Comparison of ENCODE assay signal across 8 mouse cellular contexts in the genomic region with DNA sequence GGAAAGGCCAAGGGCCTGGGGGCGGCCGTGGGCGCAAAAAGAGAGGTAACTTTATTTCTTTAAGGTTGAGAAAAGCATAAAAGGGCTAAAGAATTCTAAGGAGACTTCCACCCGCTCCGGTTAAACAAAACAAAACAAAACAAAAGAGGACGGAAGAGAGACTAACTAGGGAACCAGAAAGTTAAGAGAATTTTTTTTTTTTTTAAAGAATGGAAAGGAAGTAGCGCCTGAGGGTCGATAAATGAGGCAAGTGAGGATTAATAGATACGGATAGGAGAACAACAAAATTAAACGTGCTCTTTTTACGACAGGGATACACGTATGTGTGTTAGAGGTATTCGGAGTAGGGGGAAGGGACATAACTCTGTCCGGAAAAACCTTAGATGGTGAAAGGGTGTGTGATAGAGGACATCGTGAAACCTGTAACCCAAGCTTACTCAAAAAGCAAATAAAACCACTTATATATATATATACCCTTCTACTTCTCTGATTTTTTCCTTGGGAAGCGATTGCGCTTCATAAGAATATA. TPM values are rescaled to one million over a fixed set of nuclear protein-coding genes. Genes with fewer than 3 reads are reported as not detected.
DNase-seq lines count a peak whose midpoint lies in the region; ATAC-seq lines count a peak whose summit lies in the region.

No protein-coding gene starts in this region.

- H3K36me3 ChIP-seq in kidney, embryonic 14.5 days (ENCODE audit: control insufficient read depth, insufficient read depth, low read length), result peaks cover 23% of the 10 kb centered on the region
- peaks cover 31% of the 10 kb centered on the region for H3K36me3 ChIP-seq in hindbrain, embryonic 14.5 days (replicated peaks; ENCODE audit: control insufficient read depth, insufficient read depth)
- peaks cover 7% of the 10 kb centered on the region; the same call in 1 of the 2 replicates for H3K36me3 ChIP-seq in midbrain, embryonic 11.5 days (ENCODE audit: control insufficient read depth, insufficient read depth, low read length)

- H3K9ac ChIP-seq in kidney, embryonic 14.5 days (ENCODE audit: low read depth, low read length), result peak overlapping the region; percentile 61
- H3K9ac ChIP-seq in hindbrain, embryonic 14.5 days, result peak overlapping the region; percentile 60
- H3K9ac ChIP-seq in midbrain, embryonic 11.5 days (ENCODE audit: low read length), result peak overlapping the region; percentile 75

- H3K27ac ChIP-seq in kidney, embryonic 14.5 days (ENCODE audit: low read depth, low read length), result peak overlapping the region; percentile 67
- H3K27ac ChIP-seq in brown adipose tissue, adult 24 weeks (replicated peaks; ENCODE audit: low read depth, low read length), result peak overlapping the region; percentile 56
- peak overlapping the region; percentile 75 for H3K27ac ChIP-seq in hindbrain, embryonic 14.5 days
- H3K27ac ChIP-seq in midbrain, embryonic 11.5 days (ENCODE audit: low read depth, low read length), result peak overlapping the region; percentile 71

- H3K4me2 ChIP-seq in kidney, embryonic 14.5 days (replicated peaks; ENCODE audit: low read depth, low read length), result peak overlapping the region; percentile 38
- H3K4me2 ChIP-seq in hindbrain, embryonic 14.5 days (replicated peaks), result peak overlapping the region; percentile 75
- peak overlapping the region; percentile 47 for H3K4me2 ChIP-seq in midbrain, embryonic 11.5 days

- H3K4me3 ChIP-seq in kidney, embryonic 14.5 days (ENCODE audit: low read length), result peak overlapping the region; percentile 80
- H3K4me3 ChIP-seq in brown adipose tissue, adult 24 weeks (ENCODE audit: insufficient read depth, low read depth, low read length), result peak overlapping the region; percentile 64
- H3K4me3 ChIP-seq in hindbrain, embryonic 14.5 days (replicated peaks; ENCODE audit: low read length), result peak overlapping the region; percentile 58
- peak overlapping the region; percentile 75 for H3K4me3 ChIP-seq in midbrain, embryonic 11.5 days (ENCODE audit: low read depth, low read length)

- no peaks in the 10 kb centered on the region for H3K27me3 ChIP-seq in kidney, embryonic 14.5 days (ENCODE audit: control insufficient read depth, insufficient read depth, low read length)
- H3K27me3 ChIP-seq in hindbrain, embryonic 14.5 days (ENCODE audit: control insufficient read depth, insufficient read depth, low read length), result no peaks in the 10 kb centered on the region
- H3K27me3 ChIP-seq in midbrain, embryonic 11.5 days (ENCODE audit: control insufficient read depth, insufficient read depth, low read length), result no peaks in the 10 kb centered on the region

- WGBS in kidney, embryonic 14.5 days, result 8% methylated on average over 17 of the region's 17 CpGs
- WGBS in hindbrain, embryonic 14.5 days, result 9% methylated on average over 17 of the region's 17 CpGs
- WGBS in midbrain, embryonic 11.5 days, result 7% methylated on average over 17 of the region's 17 CpGs

- no peak for DNase-seq in kidney, adult 9 months
- DNase-seq in hindbrain, embryonic 14.5 days (ENCODE audit: low spot score), result no peak
- no peak for DNase-seq in midbrain, embryonic 11.5 days (ENCODE audit: low spot score, missing footprints)
- DNase-seq in ovary, postnatal 10 days (ENCODE audit: low spot score), result no peak
- DNase-seq in left cerebral cortex, adult 18-20 months (ENCODE audit: low spot score in 2 of 2), result no peak
- no peak for DNase-seq in left cerebral cortex, adult 8-10 months (ENCODE audit: low spot score in 2 of 2)

- H3K9me3 ChIP-seq in kidney, embryonic 14.5 days (ENCODE audit: control insufficient read depth, low read length), result no peaks in the 10 kb centered on the region
- no peaks in the 10 kb centered on the region for H3K9me3 ChIP-seq in hindbrain, embryonic 14.5 days (ENCODE audit: control insufficient read depth, low read length)
- no peaks in the 10 kb centered on the region for H3K9me3 ChIP-seq in midbrain, embryonic 11.5 days (ENCODE audit: control insufficient read depth, low read length)

- peaks cover 7% of the 10 kb centered on the region for H3K4me1 ChIP-seq in kidney, embryonic 14.5 days (ENCODE audit: control insufficient read depth, insufficient read depth, low read length)
- H3K4me1 ChIP-seq in brown adipose tissue, adult 24 weeks (ENCODE audit: control insufficient read depth, insufficient read depth, insufficient read length, low read length), result no peaks in the 10 kb centered on the region
- peaks cover 31% of the 10 kb centered on the region for H3K4me1 ChIP-seq in hindbrain, embryonic 14.5 days (replicated peaks; ENCODE audit: control insufficient read depth, insufficient read depth, low read length)
- peaks cover 12% of the 10 kb centered on the region for H3K4me1 ChIP-seq in midbrain, embryonic 11.5 days (ENCODE audit: control insufficient read depth, insufficient read depth, low read length)

- ATAC-seq in kidney, embryonic 14.5 days (ENCODE audit: low FRiP score, low TSS enrichment), result no peak
- no peak for ATAC-seq in hindbrain, embryonic 14.5 days (ENCODE audit: low FRiP score)
- no peak for ATAC-seq in midbrain, embryonic 11.5 days (ENCODE audit: low FRiP score)

RNA-seq across cellular contexts. Expression of gene Ppme1, which starts 0.4 kb away (rescaled TPM):
- polyA plus RNA-seq in kidney, embryonic 14.5 days (2014; fragmentation: Nextera tagmentation; extraction: Ambion mirVana), result 51.0 and 64.5 TPM in 2 replicates
- polyA plus RNA-seq in brown adipose tissue, adult 24 weeks (2012; ENCODE audit: insufficient read depth, insufficient read length, missing spikeins), result 34.9 and 38.1 TPM in 2 replicates
- 155 and 162 TPM in 2 replicates for polyA plus RNA-seq in hindbrain, embryonic 14.5 days (2014; fragmentation: Nextera tagmentation; extraction: Ambion mirVana)
- 95.4 and 102 TPM in 2 replicates for polyA plus RNA-seq in midbrain, embryonic 11.5 days (2014; fragmentation: Nextera tagmentation; extraction: Ambion mirVana)
- total RNA-seq in left cerebral cortex, adult 18-20 months (2021), result 100 to 1,000 TPM; 208 to 219 TPM
- total RNA-seq in left cerebral cortex, adult 8-10 months (2022), result 100 to 1,000 TPM; 187 to 234 (median 214) TPM

RNA-seq across cellular contexts. Expression of gene C2cd3, which starts 0.5 kb away (rescaled TPM):
- 38.6 and 45.4 TPM in 2 replicates for polyA plus RNA-seq in kidney, embryonic 14.5 days (2014; fragmentation: Nextera tagmentation; extraction: Ambion mirVana)
- 5.7 and 9.1 TPM in 2 replicates for polyA plus RNA-seq in brown adipose tissue, adult 24 weeks (2012; ENCODE audit: insufficient read depth, insufficient read length, missing spikeins)
- polyA plus RNA-seq in hindbrain, embryonic 14.5 days (2014; fragmentation: Nextera tagmentation; extraction: Ambion mirVana), result 20.5 and 21.3 TPM in 2 replicates
- polyA plus RNA-seq in midbrain, embryonic 11.5 days (2014; fragmentation: Nextera tagmentation; extraction: Ambion mirVana), result 36.0 and 38.3 TPM in 2 replicates
- total RNA-seq in left cerebral cortex, adult 18-20 months (2021), result 10 to 100 TPM; 23.6 to 25.8 TPM
- 10 to 100 TPM; 19.9 to 27.9 (median 25.3) TPM for total RNA-seq in left cerebral cortex, adult 8-10 months (2022)
